Mouse (Mus musculus) heart, postnatal 0 days (tissue): Measurements from ENCODE around the gene Pid1. TPM values are rescaled to one million over a fixed set of nuclear protein-coding genes. Genes with fewer than 3 reads are reported as not detected.

Source experiments
- ATAC-seq: fragments of 200-750 bp; cut with Nextera tagmentation; 2 replicates; pipeline ENCODE4 v1.8.0; 2017; ENCODE audit warnings: low read depth, moderate number of reproducible peaks, moderate library complexity; ENCODE audit not compliant: insufficient read depth
- DNase-seq: peaks from one replicate; pipeline ENCODE4 v3.0.0-alpha.2; 2016; ENCODE audit warnings: low spot score
- H3K27ac ChIP-seq: fragments of 300-500 bp; sonication (generic); 2 replicates; pipeline ENCODE4 v1.5.1; 2014; ENCODE audit warnings: low read depth, mild to moderate bottlenecking
- H3K27me3 ChIP-seq: fragments of 300-500 bp; sonication (generic); 2 replicates; pipeline ENCODE4 v1.6.1; 2014; ENCODE audit warnings: low read length, mixed read lengths; ENCODE audit not compliant: control insufficient read depth, insufficient read depth
- H3K36me3 ChIP-seq: fragments of 300-500 bp; sonication (generic); replicated peaks from 2 replicates; pipeline ENCODE4 v1.6.1; 2014; ENCODE audit warnings: low read length, mixed read lengths; ENCODE audit not compliant: control insufficient read depth, insufficient read depth
- H3K4me1 ChIP-seq: fragments of 300-500 bp; sonication (generic); 2 replicates; pipeline ENCODE4 v1.6.1; 2014; ENCODE audit warnings: antibody characterized with exemption; ENCODE audit not compliant: control insufficient read depth, insufficient read depth
- H3K4me2 ChIP-seq: fragments of 300-500 bp; sonication (generic); 2 replicates; pipeline ENCODE4 v1.6.1; 2014; ENCODE audit warnings: low read depth, mild to moderate bottlenecking, low read length, moderate library complexity
- H3K4me3 ChIP-seq: fragments of 300-500 bp; sonication (generic); 2 replicates; pipeline ENCODE4 v1.5.1; 2014; ENCODE audit warnings: low read depth, low read length
- H3K9ac ChIP-seq: fragments of 300-500 bp; sonication (generic); replicated peaks from 2 replicates; pipeline ENCODE4 v1.6.1; 2014; ENCODE audit warnings: low read depth, low read length, mixed read lengths
- H3K9me3 ChIP-seq: fragments of 300-500 bp; sonication (generic); replicated peaks from 2 replicates; pipeline ENCODE4 v1.6.1; 2016; ENCODE audit warnings: low read length; ENCODE audit not compliant: control insufficient read depth
- CTCF ChIP-seq: IDR thresholded peaks from 2 replicates; pipeline ENCODE4 v1.5.1; 2016; ENCODE audit warnings: antibody characterized with exemption, control low read depth, low read depth
- EP300 ChIP-seq: IDR thresholded peaks from 2 replicates; pipeline ENCODE4 v1.6.1; 2016; ENCODE audit warnings: antibody characterized with exemption, low read depth
- WGBS: fragments of 180-500 bp; shearing (Covaris S2); extraction: QIAGEN DNeasy Blood & Tissue Kit; methylation state at CpG from one replicate; pipeline ENCODE4 v1.1.7; 2014; 5-methylcytosine and 5-hydroxymethylcytosine counted together
- polyA plus RNA-seq: library from polyadenylated mRNA; unstranded; fragments of >200 nt; fragmentation: Nextera tagmentation; extraction: Ambion mirVana; gene quantifications from 2 replicates; pipeline ENCODE4 v1.2.1, GENCODE M21; 2015
- total RNA-seq: library from RNA; depleted of rRNA; stranded (reverse); fragments of >200 nt; gene quantifications from 2 replicates; pipeline ENCODE4 v1.2.3, GENCODE M21; 2014; ENCODE audit warnings: low replicate concordance

Pid1 gene
- total and polyA plus RNA-seq, 2 experiments from 2014 or later: 4.0 to 6.6 TPM

GRCm38 (mm10) chr1:84189446-84189845 lies 174.5 kb downstream of the Pid1 start:
- no peaks in the 10 kb centered on the region for H3K9me3 ChIP-seq
- no peak for ATAC-seq

GRCm38 (mm10) chr1:84186756-84187437 lies 177.1 kb downstream of the Pid1 start:
- 69% methylated on average over 4 of the region's 4 CpGs for WGBS
- TF ChIP-seq EP300 (no peak), CTCF (no peak)
- Histone ChIP-seq H3K9ac (no peak overlapping the region), H3K36me3 (no peaks in the 10 kb centered on the region), H3K4me3 (no peak overlapping the region), H3K27me3 (no peaks in the 10 kb centered on the region), H3K9me3 (no peaks in the 10 kb centered on the region), H3K4me1 (no peaks in the 10 kb centered on the region), H3K4me2 (no peak overlapping the region), H3K27ac (no peak overlapping the region)
- DNase-seq (no peak), ATAC-seq (no peak)

More at GRCm38 (mm10) chr1:84189446-84189845, 174.5 kb downstream of the Pid1 start:
- Histone ChIP-seq H3K36me3 (no peaks in the 10 kb centered on the region), H3K4me3 (no peak overlapping the region), H3K27ac (no peak overlapping the region), H3K27me3 (no peaks in the 10 kb centered on the region), H3K9ac (no peak overlapping the region), H3K4me1 (no peaks in the 10 kb centered on the region), H3K4me2 (no peak overlapping the region)
- 59% methylated on average over 5 of the region's 5 CpGs for WGBS
- no peak for TF ChIP-seq CTCF
- DNase-seq: no peak

GRCm38 (mm10) chr1:84177696-84178095 lies 186.3 kb downstream of the Pid1 start:
- Histone ChIP-seq H3K4me1 (no peaks in the 10 kb centered on the region), H3K36me3 (no peaks in the 10 kb centered on the region), H3K9me3 (no peaks in the 10 kb centered on the region), H3K27ac (no peak overlapping the region), H3K4me2 (no peak overlapping the region), H3K9ac (no peak overlapping the region), H3K4me3 (no peak overlapping the region), H3K27me3 (no peaks in the 10 kb centered on the region)
- ATAC-seq (no peak), DNase-seq (no peak)
- no peak for TF ChIP-seq EP300
- TF ChIP-seq CTCF: no peak
- WGBS: 36% methylated on average over 1 of the region's 1 CpGs

GRCm38 (mm10) chr1:84177033-84177432 lies 186.9 kb downstream of the Pid1 start:
- H3K4me1 ChIP-seq: no peaks in the 10 kb centered on the region
- TF ChIP-seq CTCF (no peak), EP300 (no peak)
- H3K4me3 ChIP-seq: no peak overlapping the region
- no peak overlapping the region for H3K4me2 ChIP-seq
- no peak overlapping the region for H3K9ac ChIP-seq
- H3K27ac ChIP-seq: no peak overlapping the region
- no peaks in the 10 kb centered on the region for H3K36me3 ChIP-seq
- ATAC-seq (no peak), DNase-seq (no peak)
- no peaks in the 10 kb centered on the region for H3K9me3 ChIP-seq
- H3K27me3 ChIP-seq: no peaks in the 10 kb centered on the region
- WGBS: 25% methylated on average over 2 of the region's 2 CpGs

- no peak for TF ChIP-seq EP300
- no peak for TF ChIP-seq CTCF
- H3K9ac ChIP-seq: no peak overlapping the region
- H3K4me2 ChIP-seq: no peak overlapping the region
- no peaks in the 10 kb centered on the region for H3K4me1 ChIP-seq
- H3K27me3 ChIP-seq: no peaks in the 10 kb centered on the region
- WGBS: 66% methylated on average over 6 of the region's 6 CpGs
- no peak for ATAC-seq
- H3K4me3 ChIP-seq: no peak overlapping the region
- H3K9me3 ChIP-seq: no peaks in the 10 kb centered on the region
- no peak overlapping the region for H3K27ac ChIP-seq
- H3K36me3 ChIP-seq: no peaks in the 10 kb centered on the region
- DNase-seq: no peak
Observed at GRCm38 (mm10) chr1:84172941-84173340, 191.0 kb downstream of the Pid1 start.

- Histone ChIP-seq H3K9ac (no peak overlapping the region), H3K4me2 (no peak overlapping the region), H3K9me3 (no peaks in the 10 kb centered on the region), H3K4me1 (no peaks in the 10 kb centered on the region), H3K4me3 (no peak overlapping the region), H3K27ac (no peak overlapping the region), H3K36me3 (no peaks in the 10 kb centered on the region), H3K27me3 (no peaks in the 10 kb centered on the region)
- DNase-seq (no peak), ATAC-seq (no peak)
- TF ChIP-seq CTCF (no peak), EP300 (no peak)
- 50% methylated on average over 3 of the region's 3 CpGs for WGBS
Observed at GRCm38 (mm10) chr1:84157790-84158189, 206.2 kb downstream of the Pid1 start.
